Mouse (Mus musculus): ENCODE data around the gene Zfp773.

DNA sequence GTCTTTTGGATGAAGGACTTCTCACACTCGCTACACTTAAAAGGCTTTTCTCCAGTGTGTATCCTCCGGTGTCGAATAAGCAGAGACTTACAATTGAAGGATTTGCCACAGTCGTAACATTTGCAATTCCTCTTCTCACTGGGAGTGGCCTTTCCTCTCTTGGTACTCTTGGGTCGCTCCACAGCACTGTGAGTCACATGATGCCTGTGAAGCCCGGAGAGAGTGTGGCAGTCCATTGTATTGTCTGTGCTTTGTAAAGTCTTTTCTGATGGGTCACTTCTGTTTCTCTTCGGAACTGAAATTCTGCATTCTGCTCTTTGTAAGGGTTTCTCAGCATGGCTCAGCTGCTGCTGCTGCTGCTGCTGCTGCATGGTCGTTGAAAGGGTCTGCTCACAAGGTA, 3.8 kb downstream of the Zfp773 start:
- TF ChIP-seq POLR2A (IDR thresholded peaks at IDR 0.05; ENCODE audit: borderline replicate concordance, extremely low read depth, low read depth, low read length) = no peak
- TF ChIP-seq CTCF (IDR thresholded peaks at IDR 0.05; ENCODE audit: insufficient read depth, low read length) = no peak
